Mouse (Mus musculus): ENCODE results near the gene Krtap6-5. TPM values are rescaled to one million over a fixed set of nuclear protein-coding genes. Genes with fewer than 3 reads are reported as not detected.
"Not testable (repeated sequence)": the region's sequence is repeated elsewhere in the genome, so short reads cannot be mapped to it uniquely, and the experiment has no call there.

Krtap6-5 gene
- total RNA-seq (2021) (not detected), polyA plus RNA-seq (2012; rRNA removed) (not detected in 2 replicates)
- long read RNA-seq: 0 reads

DNA sequence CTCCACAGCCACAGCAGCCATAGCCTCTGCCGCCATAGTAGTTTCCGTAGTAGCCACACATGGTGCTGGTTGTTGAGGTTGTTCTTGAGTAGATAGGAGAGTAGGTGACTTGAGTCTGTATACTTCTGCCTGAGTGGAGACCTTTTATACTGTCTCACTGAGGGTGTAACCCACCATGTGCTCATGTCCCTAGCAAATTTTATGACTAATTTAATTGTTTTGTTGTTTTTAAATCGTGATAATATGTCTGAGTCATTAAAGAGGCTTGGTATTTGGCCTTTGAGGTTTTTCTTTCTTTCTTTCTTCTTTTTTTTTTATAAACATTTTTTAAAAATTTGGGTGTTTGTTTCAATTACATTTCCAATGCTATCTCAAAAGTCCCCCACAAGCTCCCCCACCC lies at the start of gene Krtap6-5:
Gene Krtap6-5 (minus strand): TSS at position 101 of the 400 bp plus-strand sequence.
- DNase-seq: no peak

DNA sequence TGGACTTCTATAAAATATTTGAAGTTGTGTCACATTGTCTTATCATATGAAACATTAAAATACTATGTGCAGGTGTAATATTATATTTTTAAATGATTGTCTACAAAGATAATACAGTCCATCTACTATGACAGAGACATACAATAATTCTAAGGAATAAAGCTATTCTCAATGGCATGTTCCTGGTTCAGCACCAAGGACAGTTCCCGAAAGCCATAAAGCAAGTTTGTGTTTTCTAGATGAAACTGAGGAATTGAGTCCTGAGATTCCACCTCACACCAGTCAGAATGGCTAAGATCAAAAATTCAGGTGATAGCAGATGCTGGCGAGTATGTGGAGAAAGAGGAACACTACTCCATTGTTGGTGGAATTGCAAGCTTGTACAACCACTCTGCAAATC lies 23.4 kb upstream of the Krtap6-5 start:
- DNase-seq: peak; percentile 2

DNA sequence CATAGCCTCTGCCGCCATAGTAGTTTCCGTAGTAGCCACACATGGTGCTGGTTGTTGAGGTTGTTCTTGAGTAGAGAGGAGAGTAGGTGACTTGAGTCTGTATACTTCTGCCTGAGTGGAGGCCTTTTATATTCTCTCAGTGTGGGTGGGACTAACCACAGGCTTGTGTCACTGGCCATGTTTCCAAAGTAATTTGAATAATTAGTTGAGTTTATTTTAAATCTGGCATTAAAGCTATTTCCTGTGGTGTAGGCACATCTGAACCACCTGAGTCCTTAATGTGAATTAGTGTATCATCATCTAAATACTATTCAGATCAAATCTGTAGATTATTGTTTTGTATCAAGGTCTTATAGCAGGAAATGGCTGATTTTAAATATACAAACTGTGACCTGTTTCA lies 16.2 kb upstream of the Krtap6-5 start, which contains the start of gene 1110025L11Rik:
Gene 1110025L11Rik (minus strand): TSS at position 101 of the 400 bp plus-strand sequence.
- DNase-seq: not testable (repeated sequence)

DNA sequence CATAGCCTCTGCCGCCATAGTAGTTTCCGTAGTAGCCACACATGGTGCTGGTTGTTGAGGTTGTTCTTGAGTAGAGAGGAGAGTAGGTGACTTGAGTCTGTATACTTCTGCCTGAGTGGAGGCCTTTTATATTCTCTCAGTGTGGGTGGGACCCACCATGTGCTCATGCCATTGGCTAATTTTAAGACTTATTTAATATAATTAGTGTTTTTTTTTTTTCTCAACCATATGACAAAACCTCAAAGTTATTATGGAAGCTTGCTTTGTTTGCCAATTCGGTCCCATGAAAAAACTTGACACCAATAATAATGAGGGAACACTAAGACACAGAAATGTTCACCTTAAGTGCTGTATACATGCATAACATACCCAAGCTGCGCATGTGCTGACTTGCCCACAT lies 6.3 kb downstream of the Krtap6-5 start, which contains the start of gene Gm10228:
Gene Gm10228 (minus strand): TSS at position 101 of the 400 bp plus-strand sequence.
- not testable (repeated sequence) for DNase-seq

DNA sequence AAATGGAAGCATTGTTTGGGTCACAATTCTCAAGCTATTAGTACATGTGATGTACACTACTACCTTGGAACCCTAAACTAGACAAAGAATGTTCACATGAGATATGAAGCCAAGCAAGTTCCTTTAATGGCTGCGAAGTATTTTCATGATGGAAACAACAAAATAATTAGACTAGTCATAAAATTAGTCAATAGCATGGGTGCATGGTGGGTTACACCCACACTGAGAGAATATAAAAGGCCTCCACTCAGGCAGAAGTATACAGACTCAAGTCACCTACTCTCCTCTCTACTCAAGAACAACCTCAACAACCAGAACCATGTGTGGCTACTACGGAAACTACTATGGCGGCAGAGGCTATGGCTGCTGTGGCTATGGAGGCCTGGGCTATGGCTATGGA lies 16.3 kb downstream of the Krtap6-5 start, which contains the start of gene Krtap6-1:
Gene Krtap6-1 (plus strand): TSS at position 301 of the 400 bp plus-strand sequence.
- DNase-seq: not testable (repeated sequence)

DNA sequence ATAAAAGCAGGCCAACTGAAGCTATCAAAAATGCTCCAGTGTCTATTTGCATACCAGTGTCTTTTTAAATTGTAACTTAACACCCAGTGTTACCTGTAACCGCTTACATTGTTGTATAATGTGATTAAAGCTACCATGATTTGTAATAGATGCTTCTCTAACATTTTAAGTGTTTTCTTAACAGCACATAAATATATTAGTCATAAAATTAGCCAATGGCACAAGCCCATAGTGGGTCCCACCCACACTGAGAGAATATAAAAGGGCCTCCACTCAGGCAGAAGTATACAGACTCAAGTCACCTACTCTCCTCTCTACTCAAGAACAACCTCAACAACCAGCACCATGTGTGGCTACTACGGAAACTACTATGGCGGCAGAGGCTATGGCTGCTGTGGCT lies 32.7 kb downstream of the Krtap6-5 start, which contains the start of gene Gm10229:
Gene Gm10229 (plus strand): TSS at position 301 of the 400 bp plus-strand sequence.
- not testable (repeated sequence) for DNase-seq

DNA sequence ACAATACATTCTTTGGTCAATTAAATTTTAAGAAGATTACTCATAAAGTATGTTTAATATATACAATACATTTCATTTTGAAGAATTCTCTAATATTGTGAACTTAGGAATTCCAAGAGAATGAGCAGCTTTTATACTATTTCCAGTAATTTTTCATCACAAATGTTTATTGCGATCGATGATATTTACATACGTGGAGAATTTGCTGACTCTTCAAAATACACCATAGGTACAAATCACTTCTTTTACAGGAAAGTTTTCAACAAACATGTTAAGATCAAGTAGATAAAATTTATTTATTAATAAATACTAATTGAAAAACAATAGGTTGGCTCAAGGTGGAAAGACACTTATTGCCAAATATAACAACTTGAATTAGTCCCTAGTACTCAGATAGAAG lies 33.7 kb downstream of the Krtap6-5 start:
- DNase-seq: no peak

DNA sequence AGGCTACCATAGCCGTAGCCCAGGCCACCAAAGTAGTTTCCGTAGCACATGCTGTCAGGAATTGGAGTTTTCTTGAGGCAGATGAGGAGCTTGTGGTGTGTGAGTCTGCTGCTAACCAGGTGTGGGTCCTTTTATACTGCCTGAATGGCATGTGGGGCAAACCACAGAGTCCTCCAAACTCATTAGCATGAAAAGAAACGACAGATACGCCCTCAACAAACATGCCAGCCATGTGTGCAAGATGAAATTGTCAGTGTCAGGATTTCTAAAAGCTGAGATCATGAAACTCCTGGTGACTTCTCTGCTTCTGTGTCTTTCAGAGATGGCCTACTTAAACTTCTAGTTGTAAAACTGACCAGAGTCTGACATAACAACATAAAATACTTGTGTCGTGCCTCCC lies 37.0 kb downstream of the Krtap6-5 start, which contains the start of gene Krtap22-2:
Gene Krtap22-2 (minus strand): TSS at position 101 of the 400 bp plus-strand sequence.
- no peak for DNase-seq

Other genes starting within 250 kb of the Krtap6-5 start
- gene Gm20741, start 235.7 kb downstream of the Krtap6-5 start, total RNA-seq (2021): not detected
- gene Gm20741, start 235.7 kb downstream of the Krtap6-5 start, polyA plus RNA-seq (2012; rRNA removed): not detected in 2 replicates
- gene Krtap15, start 227.7 kb downstream of the Krtap6-5 start, total RNA-seq (2021): not detected
- not detected in 2 replicates for gene Krtap15, start 227.7 kb downstream of the Krtap6-5 start, polyA plus RNA-seq (2012; rRNA removed)
- not detected for gene Krtap14, start 221.7 kb downstream of the Krtap6-5 start, total RNA-seq (2021)
- not detected in 2 replicates for gene Krtap14, start 221.7 kb downstream of the Krtap6-5 start, polyA plus RNA-seq (2012; rRNA removed)
- not detected for gene Krtap19-1, start 178.5 kb downstream of the Krtap6-5 start, total RNA-seq (2021)
- gene Krtap19-1, start 178.5 kb downstream of the Krtap6-5 start, polyA plus RNA-seq (2012; rRNA removed): not detected in 2 replicates
- not detected for gene Krtap19-2, start 173.6 kb downstream of the Krtap6-5 start, total RNA-seq (2021)
- not detected in 2 replicates for gene Krtap19-2, start 173.6 kb downstream of the Krtap6-5 start, polyA plus RNA-seq (2012; rRNA removed)
- not detected for gene Krtap19-3, start 169.8 kb downstream of the Krtap6-5 start, total RNA-seq (2021)
- not detected in 2 replicates for gene Krtap19-3, start 169.8 kb downstream of the Krtap6-5 start, polyA plus RNA-seq (2012; rRNA removed)
- gene Krtap19-4, start 162.8 kb downstream of the Krtap6-5 start, total RNA-seq (2021): not detected
- gene Krtap19-4, start 162.8 kb downstream of the Krtap6-5 start, polyA plus RNA-seq (2012; rRNA removed): not detected in 2 replicates
- not detected for gene Krtap19-5, start 151.4 kb downstream of the Krtap6-5 start, total RNA-seq (2021)
- gene Krtap19-5, start 151.4 kb downstream of the Krtap6-5 start, polyA plus RNA-seq (2012; rRNA removed): not detected in 2 replicates
- not detected for gene Krtap19-9b, start 115.6 kb downstream of the Krtap6-5 start, total RNA-seq (2021)
- not detected in 2 replicates for gene Krtap19-9b, start 115.6 kb downstream of the Krtap6-5 start, polyA plus RNA-seq (2012; rRNA removed)
- gene Krtap16-3, start 85.0 kb downstream of the Krtap6-5 start, total RNA-seq (2021): not detected
- gene Krtap16-3, start 85.0 kb downstream of the Krtap6-5 start, polyA plus RNA-seq (2012; rRNA removed): not detected in 2 replicates
- not detected for gene Krtap22-2, start 37.1 kb downstream of the Krtap6-5 start, total RNA-seq (2021)
- not detected in 2 replicates for gene Krtap22-2, start 37.1 kb downstream of the Krtap6-5 start, polyA plus RNA-seq (2012; rRNA removed)
- gene Gm10229, start 32.6 kb downstream of the Krtap6-5 start, total RNA-seq (2021): not detected
- not detected in 2 replicates for gene Gm10229, start 32.6 kb downstream of the Krtap6-5 start, polyA plus RNA-seq (2012; rRNA removed)
- gene Krtap6-1, start 16.2 kb downstream of the Krtap6-5 start, total RNA-seq (2021): not detected
- not detected in 2 replicates for gene Krtap6-1, start 16.2 kb downstream of the Krtap6-5 start, polyA plus RNA-seq (2012; rRNA removed)
- not detected for gene Gm10228, start 6.4 kb downstream of the Krtap6-5 start, total RNA-seq (2021)
- gene Gm10228, start 6.4 kb downstream of the Krtap6-5 start, polyA plus RNA-seq (2012; rRNA removed): not detected in 2 replicates
- gene 1110025L11Rik, start 16.1 kb upstream of the Krtap6-5 start, total RNA-seq (2021): not detected
- not detected in 2 replicates for gene 1110025L11Rik, start 16.1 kb upstream of the Krtap6-5 start, polyA plus RNA-seq (2012; rRNA removed)
- not detected for gene Krtap6-3, start 36.1 kb upstream of the Krtap6-5 start, total RNA-seq (2021)
- not detected in 2 replicates for gene Krtap6-3, start 36.1 kb upstream of the Krtap6-5 start, polyA plus RNA-seq (2012; rRNA removed)
- gene Gm6358, start 93.0 kb upstream of the Krtap6-5 start, total RNA-seq (2021): not detected
- not detected in 2 replicates for gene Gm6358, start 93.0 kb upstream of the Krtap6-5 start, polyA plus RNA-seq (2012; rRNA removed)
- gene Gm10061, start 103.2 kb upstream of the Krtap6-5 start, total RNA-seq (2021): not detected
- gene Gm10061, start 103.2 kb upstream of the Krtap6-5 start, polyA plus RNA-seq (2012; rRNA removed): not detected in 2 replicates
- not detected for gene Gm9789, start 110.1 kb upstream of the Krtap6-5 start, total RNA-seq (2021)
- gene Gm9789, start 110.1 kb upstream of the Krtap6-5 start, polyA plus RNA-seq (2012; rRNA removed): not detected in 2 replicates
- not detected for gene Gm7735, start 121.6 kb upstream of the Krtap6-5 start, total RNA-seq (2021)
- not detected in 2 replicates for gene Gm7735, start 121.6 kb upstream of the Krtap6-5 start, polyA plus RNA-seq (2012; rRNA removed)
- gene 1110057P08Rik, start 126.9 kb upstream of the Krtap6-5 start, total RNA-seq (2021): not detected
- gene 1110057P08Rik, start 126.9 kb upstream of the Krtap6-5 start, polyA plus RNA-seq (2012; rRNA removed): not detected in 2 replicates
- not detected for gene Krtap20-2, start 158.0 kb upstream of the Krtap6-5 start, total RNA-seq (2021)
- not detected in 2 replicates for gene Krtap20-2, start 158.0 kb upstream of the Krtap6-5 start, polyA plus RNA-seq (2012; rRNA removed)

Measured in adrenal gland, adult 2 months (tissue).